Mouse (Mus musculus): ENCODE results near the gene Pank4.
A peak's percentile ranks its signal among the peaks of the same experiment; 100 is the strongest.

The Pank4 gene

GRCm38 (mm10) chr4:155016807-155017206, 52.9 kb downstream of the Pank4 start:
- DNase-seq: no peak

- DNase-seq: no peak
Measured at GRCm38 (mm10) chr4:155017253-155017878, 53.4 kb downstream of the Pank4 start.

GRCm38 (mm10) chr4:155018066-155018465, 54.1 kb downstream of the Pank4 start:
- DNase-seq: no peak

GRCm38 (mm10) chr4:155018601-155019335, 54.8 kb downstream of the Pank4 start:
- peak; percentile 76 for DNase-seq

- peak; percentile 46 for DNase-seq
Measured at GRCm38 (mm10) chr4:155019336-155019847, 55.5 kb downstream of the Pank4 start.

- DNase-seq: no peak
Measured at GRCm38 (mm10) chr4:155020141-155020540, 56.2 kb downstream of the Pank4 start.

- DNase-seq: no peak
Measured at GRCm38 (mm10) chr4:155020813-155021212, 56.9 kb downstream of the Pank4 start.

- no peak for DNase-seq
Measured at GRCm38 (mm10) chr4:155022228-155022855, 58.4 kb downstream of the Pank4 start.

- no peak for DNase-seq
Measured at GRCm38 (mm10) chr4:155024170-155025010, 60.5 kb downstream of the Pank4 start.
